Mouse (Mus musculus): ENCODE measurements around the gene Aes.

DNA sequence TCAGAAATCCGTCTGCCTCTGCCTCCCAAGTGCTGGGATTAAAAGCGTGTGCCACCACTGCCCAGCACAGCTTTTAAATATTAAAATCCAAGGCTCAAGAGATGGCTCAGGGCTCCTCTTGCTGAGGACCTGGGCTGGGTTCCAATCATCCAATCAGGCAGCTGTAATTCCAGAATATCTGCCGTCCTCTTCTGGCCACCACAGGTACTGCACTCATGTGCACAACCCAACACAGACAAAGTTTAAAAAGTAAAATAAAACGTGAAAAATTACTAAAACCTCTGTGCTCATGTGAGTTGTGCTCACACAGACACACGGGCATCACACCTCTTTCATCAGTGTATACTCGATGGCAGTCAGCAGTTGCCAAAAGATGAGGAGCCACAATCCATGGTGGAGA, 22.6 kb upstream of the Aes start:
- TF ChIP-seq CTCF (IDR thresholded peaks at IDR 0.05; ENCODE audit: borderline replicate concordance, control insufficient read depth, extremely low read depth, insufficient read depth, low read length, poor library complexity) = no peak
- TF ChIP-seq POLR2A (IDR thresholded peaks at IDR 0.05; ENCODE audit: control insufficient read depth, extremely low read depth, insufficient read depth, low read length, poor library complexity) = no peak

All from thymus, adult 2 months (tissue).